In the genomic region with DNA sequence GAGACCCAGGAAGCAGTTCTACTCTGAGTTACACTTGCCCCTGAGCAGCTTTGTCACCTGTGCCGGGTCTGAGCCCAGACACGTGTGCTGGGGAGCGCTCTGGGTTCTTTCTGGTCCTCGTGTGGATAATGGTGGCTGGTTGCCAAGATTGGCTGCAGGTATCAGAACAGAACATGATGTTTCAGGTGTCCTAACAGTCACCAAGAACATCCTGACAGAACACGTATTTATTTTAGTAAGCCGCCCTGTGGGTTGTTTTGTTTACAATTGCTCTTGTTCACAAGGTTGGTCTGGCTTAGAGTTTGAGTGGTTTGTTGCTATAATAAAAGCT, we compare ENCODE assay signal across 20 mouse cellular contexts. TPM values are rescaled to one million over a fixed set of nuclear protein-coding genes. Genes with fewer than 3 reads are reported as not detected.
A peak's percentile ranks its signal among the peaks of the same experiment; 100 is the strongest.
DNase-seq lines count a peak whose midpoint lies in the region; ATAC-seq lines count a peak whose summit lies in the region.
"Had no signal": no experiment of that assay in that cellular context is flagged by ENCODE, and none has a peak within 500 bp of the region (broad histone marks: within the 10 kb centered on the region; RNA-seq: fewer than 3 reads in every experiment).

No protein-coding gene starts in this region.

- ATAC-seq in megakaryocyte, adult 5-6 weeks (ENCODE audit: poor library complexity, severe bottlenecking): no peak
- ATAC-seq in liver, embryonic 13.5 days (ENCODE audit: low read depth): no peak
- no peak for ATAC-seq in stomach, embryonic 16.5 days (ENCODE audit: insufficient read depth, low FRiP score)
- ATAC-seq in midbrain, embryonic 11.5 days (ENCODE audit: low FRiP score): no peak
- ATAC-seq: hindbrain, embryonic 16.5 days had no signal

- DNase-seq in heart, adult 11 months: peak; percentile 85
- no peak for DNase-seq in heart, adult 8-10 months (ENCODE audit: low spot score)
- no peak for DNase-seq in liver, embryonic 13.5 days
- DNase-seq in midbrain, embryonic 11.5 days (ENCODE audit: low spot score, missing footprints): no peak
- no peak for DNase-seq in embryo, embryonic 10 days (ENCODE audit: low spot score)
- DNase-seq: adrenal gland, postnatal 36 days; cerebellum, adult 18-20 months; cerebellum, postnatal 14 days; gastrocnemius, postnatal 36 days; heart, adult 2 months; layer of hippocampus, postnatal 36 days; left cerebral cortex, postnatal 4 days; lung, embryonic 14.5 days; midbrain, embryonic 14.5 days; thymus, postnatal 4 days had no signal

- 62% methylated on average over 6 of the region's 6 CpGs for WGBS in liver, embryonic 13.5 days (ENCODE audit: insufficient replicate concordance)
- 78% methylated on average over 6 of the region's 6 CpGs for WGBS in stomach, embryonic 16.5 days
- 93% methylated on average over 6 of the region's 6 CpGs for WGBS in midbrain, embryonic 11.5 days

- H3K36me3 ChIP-seq in megakaryocyte, embryonic 14.5 days (replicated peaks; ENCODE audit: low read length): peaks cover 69% of the 10 kb centered on the region
- peaks cover 25% of the 10 kb centered on the region for H3K36me3 ChIP-seq in liver, embryonic 13.5 days
- H3K36me3 ChIP-seq in stomach, embryonic 16.5 days (ENCODE audit: control insufficient read depth, insufficient read depth, low read length): peaks cover 3% of the 10 kb centered on the region; the same call in 1 of the 2 replicates
- H3K36me3 ChIP-seq in midbrain, embryonic 11.5 days (ENCODE audit: control insufficient read depth, insufficient read depth, low read length): peaks cover 12% of the 10 kb centered on the region; the same call in 1 of the 2 replicates

- peaks cover 75% of the 10 kb centered on the region for H3K4me1 ChIP-seq in megakaryocyte, embryonic 14.5 days
- H3K4me1 ChIP-seq in liver, embryonic 13.5 days (replicated peaks): peaks cover 41% of the 10 kb centered on the region
- peaks cover 14% of the 10 kb centered on the region for H3K4me1 ChIP-seq in stomach, embryonic 16.5 days (ENCODE audit: control insufficient read depth, insufficient read depth, low read length)
- no peaks in the 10 kb centered on the region for H3K4me1 ChIP-seq in midbrain, embryonic 11.5 days (ENCODE audit: control insufficient read depth, insufficient read depth, low read length)
- H3K4me1 ChIP-seq: embryonic facial prominence, embryonic 12.5 days had no signal

- H3K4me2 ChIP-seq in liver, embryonic 13.5 days: no peak overlapping the region
- no peak overlapping the region for H3K4me2 ChIP-seq in stomach, embryonic 16.5 days (ENCODE audit: low read depth, low read length)
- H3K4me2 ChIP-seq in midbrain, embryonic 11.5 days: no peak overlapping the region
- H3K4me2 ChIP-seq: embryonic facial prominence, embryonic 12.5 days; lung, embryonic 14.5 days had no signal

- H3K4me3 ChIP-seq in megakaryocyte, embryonic 14.5 days (replicated peaks): peak overlapping the region; percentile 48
- no peak overlapping the region for H3K4me3 ChIP-seq in liver, embryonic 13.5 days (replicated peaks)
- no peak overlapping the region for H3K4me3 ChIP-seq in stomach, embryonic 16.5 days (replicated peaks; ENCODE audit: low read length)
- H3K4me3 ChIP-seq in midbrain, embryonic 11.5 days (ENCODE audit: low read depth, low read length): no peak overlapping the region
- H3K4me3 ChIP-seq: embryonic facial prominence, embryonic 12.5 days; heart, adult 2 months had no signal

- H3K9ac ChIP-seq in liver, embryonic 13.5 days: no peak overlapping the region
- peak overlapping the region; percentile 46; the same call in 1 of the 2 replicates for H3K9ac ChIP-seq in stomach, embryonic 16.5 days (ENCODE audit: low read length)
- no peak overlapping the region for H3K9ac ChIP-seq in midbrain, embryonic 11.5 days (ENCODE audit: low read length)
- H3K9ac ChIP-seq: embryonic facial prominence, embryonic 12.5 days; lung, embryonic 14.5 days had no signal

- no peaks in the 10 kb centered on the region for H3K9me3 ChIP-seq in megakaryocyte, embryonic 14.5 days
- H3K9me3 ChIP-seq in liver, embryonic 13.5 days (replicated peaks): no peaks in the 10 kb centered on the region
- no peaks in the 10 kb centered on the region for H3K9me3 ChIP-seq in stomach, embryonic 16.5 days (replicated peaks; ENCODE audit: control insufficient read depth, low read length)
- no peaks in the 10 kb centered on the region for H3K9me3 ChIP-seq in midbrain, embryonic 11.5 days (ENCODE audit: control insufficient read depth, low read length)
- H3K9me3 ChIP-seq: embryonic facial prominence, embryonic 12.5 days had no signal

- H3K27me3 ChIP-seq in megakaryocyte, embryonic 14.5 days (replicated peaks): no peaks in the 10 kb centered on the region
- no peaks in the 10 kb centered on the region for H3K27me3 ChIP-seq in liver, embryonic 13.5 days
- no peaks in the 10 kb centered on the region for H3K27me3 ChIP-seq in stomach, embryonic 16.5 days (ENCODE audit: control insufficient read depth, insufficient read depth, low read length)
- no peaks in the 10 kb centered on the region for H3K27me3 ChIP-seq in midbrain, embryonic 11.5 days (ENCODE audit: control insufficient read depth, insufficient read depth, low read length)
- H3K27me3 ChIP-seq: embryonic facial prominence, embryonic 12.5 days had no signal

- H3K27ac ChIP-seq in liver, embryonic 13.5 days: peak overlapping the region; percentile 35; the same call in 1 of the 2 replicates
- H3K27ac ChIP-seq in stomach, embryonic 16.5 days (ENCODE audit: low read length): peak overlapping the region; percentile 92
- H3K27ac ChIP-seq in midbrain, embryonic 11.5 days (ENCODE audit: low read depth, low read length): no peak overlapping the region
- H3K27ac ChIP-seq: embryonic facial prominence, embryonic 12.5 days; heart, adult 2 months had no signal

RNA-seq across cellular contexts. Expression of a gene that starts 8.0 kb away (rescaled TPM):
- 10 to 100 TPM; 20.8 to 23.0 (median 22.1) TPM for total RNA-seq in heart, adult 8-10 months (2022)
- polyA plus RNA-seq in megakaryocyte, embryonic 14.5 days (2012; ENCODE audit: insufficient read depth, low replicate concordance): 12.9 and 48.0 TPM in 2 replicates
- 3.8 and 8.6 TPM in 2 replicates for total RNA-seq in megakaryocyte, adult 5-6 weeks (2015)
- 1.8 and 3.4 TPM in 2 replicates for total RNA-seq in megakaryocyte, adult 5-6 weeks (2017)
- polyA plus RNA-seq in liver, embryonic 13.5 days (2015; fragmentation: Nextera tagmentation; extraction: Ambion mirVana): 11.4 and 12.2 TPM in 2 replicates
- 41.3 and 46.0 TPM in 2 replicates for polyA plus RNA-seq in stomach, embryonic 16.5 days (2015; fragmentation: Nextera tagmentation; extraction: Ambion mirVana)
- polyA plus RNA-seq in midbrain, embryonic 11.5 days (2014; fragmentation: Nextera tagmentation; extraction: Ambion mirVana): 55.5 and 58.5 TPM in 2 replicates

RNA-seq across cellular contexts. Expression of a gene that starts 29.4 kb away (rescaled TPM):
- total RNA-seq in heart, adult 8-10 months (2022): 10 to 100 TPM; 71.5 to 84.8 (median 75.1) TPM
- polyA plus RNA-seq in megakaryocyte, embryonic 14.5 days (2012; ENCODE audit: insufficient read depth, low replicate concordance): 112 and 330 TPM in 2 replicates
- total RNA-seq in megakaryocyte, adult 5-6 weeks (2015): 29.6 and 31.1 TPM in 2 replicates
- total RNA-seq in megakaryocyte, adult 5-6 weeks (2017): 45.9 and 49.7 TPM in 2 replicates
- 26.7 and 31.2 TPM in 2 replicates for polyA plus RNA-seq in liver, embryonic 13.5 days (2015; fragmentation: Nextera tagmentation; extraction: Ambion mirVana)
- 136 and 177 TPM in 2 replicates for polyA plus RNA-seq in stomach, embryonic 16.5 days (2015; fragmentation: Nextera tagmentation; extraction: Ambion mirVana)
- 79.9 and 95.4 TPM in 2 replicates for polyA plus RNA-seq in midbrain, embryonic 11.5 days (2014; fragmentation: Nextera tagmentation; extraction: Ambion mirVana)
